Mouse (Mus musculus) lung, postnatal 0 days (tissue): ENCODE data around the gene Mad1l1.

Source experiments
- CTCF ChIP-seq: IDR thresholded peaks from 2 replicates; pipeline ENCODE4 v1.5.1; 2016; ENCODE audit warnings: antibody characterized with exemption, mild to moderate bottlenecking
- EP300 ChIP-seq: IDR thresholded peaks from 2 replicates; pipeline ENCODE4 v1.6.1; 2016; ENCODE audit warnings: antibody characterized with exemption, mild to moderate bottlenecking, control low read depth

- TF ChIP-seq CTCF (peak; percentile 18; the same call in 1 of the 2 replicates), EP300 (no peak)
These were observed 71.0 kb downstream of the Mad1l1 start for GRCm38 (mm10) chr5:140250370-140250769.
